Mouse (Mus musculus) lung, embryonic 15.5 days (tissue): ENCODE data around the gene Nr2f1. TPM values are rescaled to one million over a fixed set of nuclear protein-coding genes. Genes with fewer than 3 reads are reported as not detected.
A peak's percentile ranks its signal among the peaks of the same experiment; 100 is the strongest.

Source experiments
- ATAC-seq: fragments of 200-750 bp; cut with Nextera tagmentation; 2 replicates; pipeline ENCODE4 v1.8.0; 2017; ENCODE audit warnings: moderate number of reproducible peaks, borderline replicate concordance; ENCODE audit not compliant: low FRiP score, low TSS enrichment; ENCODE audit errors: extremely low read depth
- H3K27ac ChIP-seq: fragments of 300-500 bp; sonication (generic); 2 replicates; pipeline ENCODE4 v1.5.1; 2015; ENCODE audit warnings: moderate library complexity, mild to moderate bottlenecking, inconsistent platforms
- H3K27me3 ChIP-seq: fragments of 300-500 bp; sonication (generic); 2 replicates; pipeline ENCODE4 v1.6.1; 2015; ENCODE audit warnings: inconsistent platforms
- H3K36me3 ChIP-seq: fragments of 300-500 bp; sonication (generic); 2 replicates; pipeline ENCODE4 v1.6.1; 2015; ENCODE audit warnings: inconsistent platforms
- H3K4me1 ChIP-seq: fragments of 300-500 bp; sonication (generic); 2 replicates; pipeline ENCODE4 v1.6.1; 2015; ENCODE audit warnings: inconsistent platforms
- H3K4me2 ChIP-seq: fragments of 300-500 bp; sonication (generic); 2 replicates; pipeline ENCODE4 v1.6.1; 2015; ENCODE audit warnings: inconsistent platforms, mild to moderate bottlenecking, moderate library complexity
- H3K4me3 ChIP-seq: fragments of 300-500 bp; sonication (generic); 2 replicates; pipeline ENCODE4 v1.5.1; 2015; ENCODE audit warnings: mild to moderate bottlenecking, inconsistent platforms
- H3K9ac ChIP-seq: fragments of 300-500 bp; sonication (generic); 2 replicates; pipeline ENCODE4 v1.6.1; 2015; ENCODE audit warnings: inconsistent platforms
- H3K9me3 ChIP-seq: fragments of 300-500 bp; sonication (generic); 2 replicates; pipeline ENCODE4 v1.6.1; 2016; ENCODE audit warnings: inconsistent platforms
- WGBS: fragments of 180-500 bp; shearing (Covaris S2); methylation state at CpG from one replicate; pipeline ENCODE4 v1.1.7; 2015; 5-methylcytosine and 5-hydroxymethylcytosine counted together
- polyA plus RNA-seq: library from polyadenylated mRNA; unstranded; fragments of >200 nt; fragmentation: Nextera tagmentation; extraction: Ambion mirVana; gene quantifications from 2 replicates; pipeline ENCODE4 v1.2.1, GENCODE M21; 2015

The Nr2f1 gene
- polyA plus RNA-seq, 1 experiment from 2014 or later: 5.7 TPM

GRCm38 (mm10) chr13:78175821-78176380 is 23.7 kb downstream of the Nr2f1 start:
- peaks cover 10% of the 10 kb centered on the region for H3K4me1 ChIP-seq
- H3K9ac ChIP-seq: no peak overlapping the region
- peaks cover 95% of the 10 kb centered on the region for H3K27me3 ChIP-seq
- 5% methylated on average over 8 of the region's 8 CpGs for WGBS
- H3K27ac ChIP-seq: no peak overlapping the region
- no peak overlapping the region for H3K4me2 ChIP-seq
- ATAC-seq: no peak
- no peak overlapping the region for H3K4me3 ChIP-seq
- H3K9me3 ChIP-seq: no peaks in the 10 kb centered on the region
- H3K36me3 ChIP-seq: no peaks in the 10 kb centered on the region

GRCm38 (mm10) chr13:78174891-78175290 is 24.7 kb downstream of the Nr2f1 start:
- Histone ChIP-seq H3K27me3 (peaks cover 92% of the 10 kb centered on the region), H3K27ac (no peak overlapping the region), H3K4me2 (no peak overlapping the region), H3K4me3 (no peak overlapping the region), H3K9ac (no peak overlapping the region), H3K36me3 (no peaks in the 10 kb centered on the region), H3K9me3 (no peaks in the 10 kb centered on the region), H3K4me1 (peaks cover 9% of the 10 kb centered on the region)
- 36% methylated on average over 1 of the region's 1 CpGs for WGBS
- no peak for ATAC-seq

GRCm38 (mm10) chr13:78174191-78174590 is 25.4 kb downstream of the Nr2f1 start:
- no peak overlapping the region for H3K9ac ChIP-seq
- no peak overlapping the region for H3K27ac ChIP-seq
- H3K4me1 ChIP-seq: peaks cover 5% of the 10 kb centered on the region; the same call in 1 of the 2 replicates
- H3K27me3 ChIP-seq: peaks cover 92% of the 10 kb centered on the region
- WGBS: 17% methylated on average over 3 of the region's 3 CpGs
- H3K4me3 ChIP-seq: no peak overlapping the region
- H3K9me3 ChIP-seq: no peaks in the 10 kb centered on the region
- ATAC-seq: no peak
- H3K4me2 ChIP-seq: no peak overlapping the region
- no peaks in the 10 kb centered on the region for H3K36me3 ChIP-seq

- peaks cover 85% of the 10 kb centered on the region for H3K27me3 ChIP-seq
These were observed 26.7 kb downstream of the Nr2f1 start for GRCm38 (mm10) chr13:78172861-78173260.

GRCm38 (mm10) chr13:78171984-78172636 is 27.4 kb downstream of the Nr2f1 start:
- Histone ChIP-seq H3K9ac (no peak overlapping the region), H3K27ac (no peak overlapping the region), H3K36me3 (no peaks in the 10 kb centered on the region), H3K4me1 (0 out of 2 replicates have a peak, but pooled peaks cover 3% of the 10 kb centered on the region), H3K4me2 (no peak overlapping the region), H3K27me3 (peaks cover 85% of the 10 kb centered on the region), H3K4me3 (no peak overlapping the region), H3K9me3 (no peaks in the 10 kb centered on the region)
- no peak for ATAC-seq
- 3% methylated on average over 17 of the region's 17 CpGs for WGBS

More at GRCm38 (mm10) chr13:78172861-78173260, 26.7 kb downstream of the Nr2f1 start:
- Histone ChIP-seq H3K9me3 (no peaks in the 10 kb centered on the region), H3K4me1 (0 out of 2 replicates have a peak, but pooled peaks cover 3% of the 10 kb centered on the region), H3K4me2 (no peak overlapping the region), H3K36me3 (no peaks in the 10 kb centered on the region), H3K9ac (no peak overlapping the region), H3K27ac (no peak overlapping the region), H3K4me3 (no peak overlapping the region)
- no peak for ATAC-seq
- 13% methylated on average over 3 of the region's 3 CpGs for WGBS

- no peak overlapping the region for H3K4me2 ChIP-seq
These were observed 28.2 kb downstream of the Nr2f1 start for GRCm38 (mm10) chr13:78171320-78171719.

GRCm38 (mm10) chr13:78168166-78168565 is 31.4 kb downstream of the Nr2f1 start:
- Histone ChIP-seq H3K27me3 (peaks cover 64% of the 10 kb centered on the region), H3K4me1 (0 out of 2 replicates have a peak, but pooled peaks cover 3% of the 10 kb centered on the region), H3K4me2 (no peak overlapping the region), H3K4me3 (no peak overlapping the region), H3K9me3 (no peaks in the 10 kb centered on the region), H3K27ac (no peak overlapping the region), H3K36me3 (no peaks in the 10 kb centered on the region), H3K9ac (no peak overlapping the region)
- WGBS: 52% methylated on average over 4 of the region's 4 CpGs
- no peak for ATAC-seq

More at GRCm38 (mm10) chr13:78171320-78171719, 28.2 kb downstream of the Nr2f1 start:
- Histone ChIP-seq H3K4me1 (0 out of 2 replicates have a peak, but pooled peaks cover 3% of the 10 kb centered on the region), H3K27me3 (peaks cover 78% of the 10 kb centered on the region), H3K9me3 (no peaks in the 10 kb centered on the region), H3K4me3 (no peak overlapping the region), H3K27ac (no peak overlapping the region), H3K9ac (no peak overlapping the region), H3K36me3 (no peaks in the 10 kb centered on the region)
- WGBS: 2% methylated on average over 15 of the region's 15 CpGs
- ATAC-seq: no peak

GRCm38 (mm10) chr13:78164941-78165340 is 34.6 kb downstream of the Nr2f1 start:
- no peaks in the 10 kb centered on the region for H3K4me1 ChIP-seq
- H3K27ac ChIP-seq: no peak overlapping the region
- peaks cover 41% of the 10 kb centered on the region for H3K27me3 ChIP-seq
- H3K9me3 ChIP-seq: no peaks in the 10 kb centered on the region
- H3K4me2 ChIP-seq: no peak overlapping the region
- H3K36me3 ChIP-seq: no peaks in the 10 kb centered on the region
- no peak overlapping the region for H3K4me3 ChIP-seq
- H3K9ac ChIP-seq: no peak overlapping the region
- ATAC-seq: no peak

- Histone ChIP-seq H3K4me2 (peak overlapping the region; percentile 95), H3K4me3 (peak overlapping the region; percentile 51), H3K27me3 (peaks cover 32% of the 10 kb centered on the region), H3K36me3 (no peaks in the 10 kb centered on the region), H3K4me1 (no peaks in the 10 kb centered on the region), H3K9me3 (no peaks in the 10 kb centered on the region), H3K27ac (no peak overlapping the region), H3K9ac (peak overlapping the region; percentile 44)
- under 1% methylated on average over 74 of the region's 86 CpGs for WGBS
- peak; percentile 97 for ATAC-seq
These were observed 36.2 kb downstream of the Nr2f1 start for GRCm38 (mm10) chr13:78163087-78163958.

- no peak overlapping the region for H3K4me3 ChIP-seq
- no peaks in the 10 kb centered on the region for H3K4me1 ChIP-seq
- no peak overlapping the region for H3K9ac ChIP-seq
- no peak overlapping the region for H3K4me2 ChIP-seq
- H3K9me3 ChIP-seq: no peaks in the 10 kb centered on the region
- H3K27me3 ChIP-seq: peaks cover 22% of the 10 kb centered on the region
- H3K36me3 ChIP-seq: no peaks in the 10 kb centered on the region
- 48% methylated on average over 2 of the region's 2 CpGs for WGBS
- H3K27ac ChIP-seq: no peak overlapping the region
- ATAC-seq: no peak
These were observed 37.4 kb downstream of the Nr2f1 start for GRCm38 (mm10) chr13:78162149-78162548.

GRCm38 (mm10) chr13:78157465-78157864 is 42.1 kb downstream of the Nr2f1 start:
- Histone ChIP-seq H3K4me2 (no peak overlapping the region), H3K4me3 (no peak overlapping the region), H3K27me3 (peaks cover 6% of the 10 kb centered on the region; the same call in 1 of the 2 replicates), H3K9ac (no peak overlapping the region), H3K4me1 (no peaks in the 10 kb centered on the region), H3K36me3 (no peaks in the 10 kb centered on the region), H3K27ac (no peak overlapping the region), H3K9me3 (no peaks in the 10 kb centered on the region)
- 83% methylated on average over 5 of the region's 5 CpGs for WGBS
- no peak for ATAC-seq
